Comparison of ENCODE assay signal across 8 mouse cellular contexts in the genomic region with DNA sequence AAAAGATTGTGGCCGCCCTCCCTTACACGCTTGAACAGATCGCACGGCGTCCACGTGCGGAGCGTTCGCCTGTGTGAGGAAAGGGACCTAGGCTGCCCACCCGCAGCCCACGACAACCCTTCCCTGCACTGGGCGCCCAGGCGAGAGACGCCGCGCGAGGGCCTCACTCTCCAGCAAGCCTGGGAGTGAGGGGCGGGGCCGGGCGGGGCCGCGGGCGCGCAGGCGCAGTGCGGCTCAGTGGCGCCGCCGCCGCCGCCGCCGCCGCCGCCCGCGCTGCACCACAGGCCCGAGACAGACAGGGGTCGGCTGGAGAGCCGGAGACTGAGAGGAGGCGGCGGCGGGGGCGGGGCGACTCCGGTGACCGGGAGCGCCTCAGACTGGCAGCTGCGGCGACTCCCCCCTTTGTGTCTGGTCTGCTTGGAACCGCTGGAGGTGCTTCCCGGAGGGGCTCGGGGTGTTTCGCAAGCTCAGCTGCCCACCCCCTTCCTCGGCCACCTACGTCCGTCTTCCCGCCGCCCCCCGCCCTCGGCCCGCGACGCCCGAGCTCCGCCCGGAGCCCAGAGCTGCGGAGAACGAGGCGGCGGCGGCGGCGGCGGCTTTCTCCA. TPM values are rescaled to one million over a fixed set of nuclear protein-coding genes. Genes with fewer than 3 reads are reported as not detected.
A peak's percentile ranks its signal among the peaks of the same experiment; 100 is the strongest.
DNase-seq lines count a peak whose midpoint lies in the region; ATAC-seq lines count a peak whose summit lies in the region.

Bmpr2 (plus strand) TSS at position 237 of the 605 bp plus-strand sequence.

- DNase-seq in adrenal gland, adult 8-10 months: peak; percentile 85
- peak; percentile 92 for DNase-seq in embryo, embryonic 9.5 days (ENCODE audit: extremely low spot score)
- peak; percentile 85 to 90 for DNase-seq in gastrocnemius, postnatal 4 days (ENCODE audit: low spot score in 2 of 2)
- peak; percentile 84 to 87 for DNase-seq in left cerebral cortex, postnatal 25 days (ENCODE audit: low spot score in 2 of 2)
- peak; percentile 90 for DNase-seq in mesoderm, embryonic 11.5 days (ENCODE audit: low read depth, low spot score)
- DNase-seq in right cerebral cortex, postnatal 25 days: peak; percentile 85
- DNase-seq in urinary bladder, postnatal 4 days (ENCODE audit: low spot score in 2 of 2): peak; percentile 87 to 88

- intact Hi-C loops in left cerebral cortex, postnatal 25 days (cut with DNase I): loop anchor here (5.0 to 10.0 kb wide), 2 partner anchors 64 to 112 kb away; no protein-coding TSS in a partner anchor

- H3K4me2 ChIP-seq in intestine, embryonic 15.5 days (replicated peaks): peak within 1 kb of the TSS; percentile 87

- no peaks in the 10 kb centered on the region for H3K36me3 ChIP-seq in intestine, embryonic 15.5 days

- H3K9ac ChIP-seq in intestine, embryonic 15.5 days: peak within 1 kb of the TSS; percentile 78

- peak within 1 kb of the TSS; percentile 97 for H3K27ac ChIP-seq in intestine, embryonic 15.5 days

- H3K4me1 ChIP-seq in intestine, embryonic 15.5 days (replicated peaks): 0 out of 2 replicates have a peak, but pooled peaks cover 9% of the 10 kb centered on the region

- peak; percentile 94 for ATAC-seq in intestine, embryonic 15.5 days

- no peaks in the 10 kb centered on the region for H3K27me3 ChIP-seq in intestine, embryonic 15.5 days (replicated peaks)

- under 1% methylated on average over 65 of the region's 75 CpGs for WGBS in intestine, embryonic 15.5 days

- no peaks in the 10 kb centered on the region for H3K9me3 ChIP-seq in intestine, embryonic 15.5 days

- peak within 1 kb of the TSS; percentile 67 for H3K4me3 ChIP-seq in intestine, embryonic 15.5 days (replicated peaks)

RNA-seq across cellular contexts. Expression of gene Bmpr2, which starts in this region (rescaled TPM):
- 10 to 100 TPM; 64.0 to 68.1 (median 66.2) TPM for total RNA-seq in adrenal gland, adult 8-10 months (2022)
- total RNA-seq in gastrocnemius, postnatal 4 days (2021): 10 to 100 TPM; 40.5 to 43.4 TPM
- 5.9 and 6.7 TPM in 2 replicates for polyA plus RNA-seq in intestine, embryonic 15.5 days (2015; fragmentation: Nextera tagmentation; extraction: Ambion mirVana)
- 100 to 1,000 TPM in 1 of 2 experiments, 10 to 100 TPM in 1; 96.2 to 101 TPM for total RNA-seq in left cerebral cortex, postnatal 25 days (2021)

Comparison
In these comparisons a context has a peak if more than half of its experiments do, and no peak if none do; other contexts are left out.
1. Peak in every context shown above with its lines: DNase-seq, ATAC-seq, H3K4me3 ChIP-seq and H3K27ac ChIP-seq.